Mouse (Mus musculus) heart, postnatal 4 days (tissue): ENCODE measurements around the gene Itm2b. TPM values are rescaled to one million over a fixed set of nuclear protein-coding genes. Genes with fewer than 3 reads are reported as not detected.

ENCODE experiments used
- DNase-seq: peaks from one replicate; pipeline ENCODE4 v3.0.0; 2021
- total RNA-seq, 2 experiments: library from RNA; stranded (reverse); gene quantifications; 2 replicates each; pipeline ENCODE4 v1.2.3; 2021

Gene Itm2b
- total RNA-seq, 2 experiments from 2014 or later: 441 to 466 TPM

DNA sequence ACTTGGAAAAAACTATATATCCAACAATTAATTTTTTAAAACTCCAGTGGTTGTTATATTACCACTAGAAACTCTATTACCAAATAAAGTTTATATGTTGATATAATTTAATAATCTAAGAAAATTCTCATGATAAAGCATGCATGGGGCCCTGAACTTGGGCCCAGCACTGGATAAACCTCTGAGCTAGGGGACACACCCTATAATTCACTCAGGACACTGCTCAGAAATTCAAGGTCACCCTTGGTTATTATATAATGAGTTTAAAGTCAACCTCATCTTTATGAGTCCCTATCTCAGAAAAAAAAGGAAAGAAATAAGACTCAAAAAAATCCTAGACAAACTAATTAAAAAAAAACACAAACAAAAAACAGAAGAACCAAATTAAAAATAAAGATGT, 68.2 kb downstream of the Itm2b start:
- DNase-seq: no peak

DNA sequence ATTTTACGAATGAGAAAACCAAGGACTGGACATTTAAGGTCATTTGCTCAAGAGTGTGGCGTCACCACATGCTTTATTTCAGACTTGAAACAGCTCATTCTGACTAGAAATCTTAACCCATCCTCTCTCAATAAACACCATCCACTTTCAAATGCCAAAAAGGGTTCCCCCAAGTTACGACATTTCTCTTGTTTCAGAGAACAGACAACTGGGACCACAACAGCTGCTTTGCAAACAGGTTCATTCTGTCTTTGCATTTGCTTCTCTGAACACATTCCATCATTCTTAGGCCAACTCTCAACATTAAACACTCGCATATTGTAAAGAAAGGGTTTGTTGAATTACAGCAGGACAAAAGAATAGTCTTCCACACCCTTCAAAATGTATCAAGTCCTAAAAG, 71.2 kb downstream of the Itm2b start:
- DNase-seq: no peak

DNA sequence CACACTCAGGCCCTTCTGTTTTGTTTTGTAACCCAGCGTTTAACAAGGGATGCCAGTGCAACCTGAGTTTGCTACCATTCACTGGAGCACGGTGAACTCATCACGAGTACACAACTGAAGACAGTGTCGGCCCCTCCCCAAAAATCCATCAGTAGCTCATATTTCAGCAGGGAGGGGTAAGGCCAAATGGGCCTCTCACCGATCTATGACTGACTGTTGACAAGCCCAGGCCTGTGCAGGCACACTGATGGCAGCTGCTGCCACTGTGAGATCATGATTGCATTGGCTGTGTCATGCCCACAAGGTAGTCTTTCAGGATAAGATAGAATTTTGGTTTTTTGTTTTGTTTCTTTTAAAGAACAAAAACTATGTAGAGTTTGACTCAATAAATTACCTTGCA, 71.7 kb downstream of the Itm2b start:
- no peak for DNase-seq

DNA sequence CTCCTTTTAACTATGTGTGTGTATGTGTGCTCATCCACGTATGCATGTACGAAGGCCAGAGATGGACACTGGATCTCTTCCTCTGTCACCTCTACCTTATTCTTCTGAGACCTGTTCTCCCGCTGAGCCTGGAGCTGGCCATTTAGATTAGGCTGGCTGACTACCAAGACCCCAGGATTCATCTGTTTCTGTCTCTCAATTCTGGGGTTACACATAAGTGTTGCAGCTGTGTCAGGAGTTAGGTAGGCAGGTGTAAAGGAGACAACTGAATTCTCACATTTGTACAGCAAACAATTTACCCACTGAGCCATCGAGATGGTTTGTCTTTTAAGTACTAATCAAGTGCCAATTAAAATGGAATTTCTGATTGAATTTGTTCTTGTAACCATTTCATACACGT, 72.2 kb downstream of the Itm2b start:
- DNase-seq: no peak

Other genes starting within 250 kb of the Itm2b start
- gene Lpar6, start 147.4 kb downstream of the Itm2b start, total RNA-seq: 1 to 10 TPM; 4.0 to 4.1 TPM
- 10 to 100 TPM; 16.9 to 19.2 TPM for gene Rb1, start 59.5 kb downstream of the Itm2b start, total RNA-seq
- 10 to 100 TPM; 24.9 to 25.3 TPM for gene Med4, start 124.7 kb upstream of the Itm2b start, total RNA-seq
- 100 to 1,000 TPM; 381 to 391 TPM for gene Sucla2, start 140.0 kb upstream of the Itm2b start, total RNA-seq
- 1 to 10 TPM; 6.9 to 7.0 TPM for gene Nudt15, start 163.0 kb upstream of the Itm2b start, total RNA-seq